Mouse (Mus musculus) hindbrain, embryonic 13.5 days (tissue): ENCODE data around the gene Asap3. TPM values are rescaled to one million over a fixed set of nuclear protein-coding genes. Genes with fewer than 3 reads are reported as not detected.

ENCODE experiments used
- ATAC-seq: fragments of 200-750 bp; cut with Nextera tagmentation; 2 replicates; pipeline ENCODE4 v1.8.0; 2017; ENCODE audit warnings: moderate TSS enrichment; ENCODE audit not compliant: low FRiP score
- H3K27ac ChIP-seq: fragments of 300-500 bp; sonication (generic); 2 replicates; pipeline ENCODE4 v1.5.1; 2015; ENCODE audit warnings: inconsistent platforms, mild to moderate bottlenecking, moderate library complexity
- H3K27me3 ChIP-seq: fragments of 300-500 bp; sonication (generic); 2 replicates; pipeline ENCODE4 v1.6.1; 2015; ENCODE audit warnings: mild to moderate bottlenecking, inconsistent platforms
- H3K36me3 ChIP-seq: fragments of 300-500 bp; sonication (generic); 2 replicates; pipeline ENCODE4 v1.6.1; 2015; ENCODE audit warnings: mild to moderate bottlenecking, inconsistent platforms
- H3K4me1 ChIP-seq: fragments of 300-500 bp; sonication (generic); replicated peaks from 2 replicates; pipeline ENCODE4 v1.6.1; 2015; ENCODE audit warnings: inconsistent platforms
- H3K4me2 ChIP-seq: fragments of 300-500 bp; sonication (generic); 2 replicates; pipeline ENCODE4 v1.6.1; 2015; ENCODE audit warnings: inconsistent platforms, mild to moderate bottlenecking, moderate library complexity
- H3K4me3 ChIP-seq: fragments of 300-500 bp; sonication (generic); 2 replicates; pipeline ENCODE4 v1.5.1; 2015; ENCODE audit warnings: mild to moderate bottlenecking, inconsistent platforms
- H3K9ac ChIP-seq: fragments of 300-500 bp; sonication (generic); 2 replicates; pipeline ENCODE4 v1.6.1; 2015; ENCODE audit warnings: mild to moderate bottlenecking, inconsistent platforms
- H3K9me3 ChIP-seq: fragments of 300-500 bp; sonication (generic); 2 replicates; pipeline ENCODE4 v1.6.1; 2016; ENCODE audit warnings: inconsistent platforms
- WGBS: fragments of 180-500 bp; shearing (Covaris S2); methylation state at CpG from one replicate; pipeline ENCODE4 v1.1.7; 2015; 5-methylcytosine and 5-hydroxymethylcytosine counted together
- polyA plus RNA-seq: library from polyadenylated mRNA; unstranded; fragments of >200 nt; fragmentation: Nextera tagmentation; extraction: Ambion mirVana; gene quantifications from 2 replicates; pipeline ENCODE4 v1.2.1, GENCODE M21; 2015

The Asap3 gene
- polyA plus RNA-seq, 1 experiment from 2014 or later, result 5.8 TPM

- H3K9me3 ChIP-seq, result no peaks in the 10 kb centered on the region
- peaks cover 4% of the 10 kb centered on the region; the same call in 1 of the 2 replicates for H3K36me3 ChIP-seq
- ATAC-seq, result no peak
- no peak overlapping the region for H3K4me3 ChIP-seq
- no peaks in the 10 kb centered on the region for H3K27me3 ChIP-seq
- H3K9ac ChIP-seq, result no peak overlapping the region
- H3K4me1 ChIP-seq, result no peaks in the 10 kb centered on the region
- H3K4me2 ChIP-seq, result no peak overlapping the region
- 88% methylated on average over 23 of the region's 23 CpGs for WGBS
- H3K27ac ChIP-seq, result no peak overlapping the region
These were observed 19.3 kb upstream of the Asap3 start for GRCm38 (mm10) chr4:136186739-136187472.

DNA sequence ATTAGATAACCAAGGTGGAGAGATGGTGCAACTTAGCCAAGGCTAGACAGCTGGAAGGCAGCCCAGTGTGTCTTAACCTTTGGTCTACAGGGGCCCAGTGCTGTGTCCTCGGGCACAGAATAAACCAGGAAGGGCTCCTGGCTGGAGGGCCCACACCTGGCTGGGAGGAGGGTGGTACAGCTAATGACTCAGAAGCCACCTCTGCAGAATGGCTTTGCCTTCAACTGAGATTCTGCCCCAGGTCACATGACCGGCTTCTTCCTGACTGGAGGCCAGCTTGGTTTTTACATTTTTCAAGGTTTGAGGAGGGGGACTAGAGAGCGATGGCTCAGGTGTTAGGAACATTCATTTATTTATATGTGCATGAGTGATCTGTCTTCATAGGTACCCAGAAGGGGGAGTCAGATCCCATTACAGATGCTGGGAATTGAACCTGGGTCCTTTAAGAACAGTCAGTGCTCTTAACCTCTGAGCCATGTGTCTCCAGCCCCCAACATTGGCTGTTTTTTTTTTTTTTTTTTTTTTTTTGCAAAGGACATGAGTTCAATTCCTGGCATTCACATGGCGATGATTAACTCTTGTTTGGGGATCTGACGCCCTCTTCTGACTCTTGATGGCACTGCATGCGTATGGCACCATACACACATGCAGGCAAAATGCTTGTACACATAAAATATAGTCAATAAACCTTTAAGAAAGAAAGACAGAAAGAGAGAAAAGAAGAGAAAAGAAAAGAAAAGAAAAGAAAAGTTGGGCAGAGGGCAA lies 17.0 kb upstream of the Asap3 start:
- WGBS, result 82% methylated on average over 6 of the region's 6 CpGs
- H3K27ac ChIP-seq, result no peak overlapping the region
- ATAC-seq, result no peak

DNA sequence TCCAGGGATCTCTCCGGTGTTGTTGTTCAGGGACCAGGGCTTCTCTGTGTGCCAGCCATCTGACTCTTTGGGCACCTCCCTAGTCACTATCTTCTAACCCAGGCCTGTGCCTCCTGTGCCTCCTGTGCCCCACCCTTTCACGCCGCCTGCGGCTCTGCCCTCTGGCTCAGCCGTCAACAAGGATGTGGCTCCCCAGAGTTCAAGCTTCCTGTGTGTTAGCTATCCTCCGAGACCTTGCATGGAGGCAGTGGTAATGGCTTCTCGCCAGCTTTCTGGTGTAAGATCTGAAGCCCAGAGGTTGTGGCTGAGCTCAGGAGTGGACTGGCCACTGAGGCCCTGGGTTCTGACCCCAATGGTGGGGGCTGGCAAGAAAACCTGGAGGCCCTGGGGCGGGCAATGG lies 16.3 kb upstream of the Asap3 start:
- ATAC-seq, result no peak
- H3K27ac ChIP-seq, result no peak overlapping the region
- no peak overlapping the region for H3K9ac ChIP-seq
- no peaks in the 10 kb centered on the region for H3K4me1 ChIP-seq
- peaks cover 4% of the 10 kb centered on the region; the same call in 1 of the 2 replicates for H3K36me3 ChIP-seq
- WGBS, result 86% methylated on average over 8 of the region's 8 CpGs
- no peak overlapping the region for H3K4me3 ChIP-seq
- no peak overlapping the region for H3K4me2 ChIP-seq
- H3K27me3 ChIP-seq, result no peaks in the 10 kb centered on the region
- no peaks in the 10 kb centered on the region for H3K9me3 ChIP-seq

More for the DNA sequence above, 17.0 kb upstream of the Asap3 start:
- Histone ChIP-seq H3K4me1 (no peaks in the 10 kb centered on the region), H3K27me3 (no peaks in the 10 kb centered on the region), H3K9ac (no peak overlapping the region), H3K4me2 (no peak overlapping the region), H3K4me3 (no peak overlapping the region), H3K9me3 (no peaks in the 10 kb centered on the region), H3K36me3 (peaks cover 4% of the 10 kb centered on the region; the same call in 1 of the 2 replicates)

GRCm38 (mm10) chr4:136193571-136193970 lies 12.6 kb upstream of the Asap3 start:
- no peaks in the 10 kb centered on the region for H3K36me3 ChIP-seq
- H3K27me3 ChIP-seq, result no peaks in the 10 kb centered on the region
- no peak overlapping the region for H3K27ac ChIP-seq
- H3K4me3 ChIP-seq, result no peak overlapping the region
- H3K4me1 ChIP-seq, result no peaks in the 10 kb centered on the region
- 86% methylated on average over 3 of the region's 3 CpGs for WGBS
- no peaks in the 10 kb centered on the region for H3K9me3 ChIP-seq
- no peak overlapping the region for H3K4me2 ChIP-seq
- no peak for ATAC-seq
- no peak overlapping the region for H3K9ac ChIP-seq

DNA sequence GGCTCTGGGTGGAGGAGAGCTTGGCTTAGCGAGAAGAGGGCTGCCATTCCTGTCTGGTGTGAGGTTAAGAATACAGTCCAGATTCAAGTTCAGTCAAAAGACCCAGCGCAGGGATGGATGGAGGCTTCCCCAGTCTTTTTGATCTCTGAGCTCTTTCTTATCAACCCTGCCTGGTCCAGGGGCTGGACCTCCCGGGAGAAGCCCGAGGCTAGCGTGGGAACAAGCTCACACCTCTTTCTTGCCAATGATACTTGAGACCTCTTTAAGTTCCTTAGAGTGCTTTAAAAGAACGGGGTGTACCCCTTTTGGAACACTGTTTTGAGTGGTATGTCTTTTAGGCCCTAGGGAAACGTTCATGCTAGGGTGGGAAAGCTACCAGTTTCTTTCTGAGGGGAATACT lies 11.1 kb upstream of the Asap3 start:
- Histone ChIP-seq H3K4me3 (no peak overlapping the region), H3K4me1 (no peaks in the 10 kb centered on the region), H3K27me3 (no peaks in the 10 kb centered on the region), H3K27ac (no peak overlapping the region), H3K36me3 (no peaks in the 10 kb centered on the region), H3K9me3 (no peaks in the 10 kb centered on the region), H3K4me2 (no peak overlapping the region), H3K9ac (no peak overlapping the region)
- ATAC-seq, result no peak
- WGBS, result 70% methylated on average over 7 of the region's 7 CpGs

GRCm38 (mm10) chr4:136195629-136196028 lies 10.5 kb upstream of the Asap3 start:
- Histone ChIP-seq H3K27me3 (no peaks in the 10 kb centered on the region), H3K4me3 (no peak overlapping the region), H3K4me2 (no peak overlapping the region), H3K4me1 (no peaks in the 10 kb centered on the region), H3K27ac (no peak overlapping the region), H3K36me3 (no peaks in the 10 kb centered on the region), H3K9ac (no peak overlapping the region), H3K9me3 (no peaks in the 10 kb centered on the region)
- WGBS, result 77% methylated on average over 9 of the region's 9 CpGs
- ATAC-seq, result no peak

- H3K36me3 ChIP-seq, result no peaks in the 10 kb centered on the region
- WGBS, result 76% methylated on average over 10 of the region's 10 CpGs
- H3K9ac ChIP-seq, result no peak overlapping the region
- no peak overlapping the region for H3K27ac ChIP-seq
- H3K27me3 ChIP-seq, result no peaks in the 10 kb centered on the region
- H3K4me1 ChIP-seq, result no peaks in the 10 kb centered on the region
- ATAC-seq, result no peak
- no peak overlapping the region for H3K4me2 ChIP-seq
- H3K4me3 ChIP-seq, result no peak overlapping the region
- H3K9me3 ChIP-seq, result no peaks in the 10 kb centered on the region
These were observed 10.0 kb upstream of the Asap3 start for GRCm38 (mm10) chr4:136196201-136196600.

GRCm38 (mm10) chr4:136198846-136199245 lies 7.3 kb upstream of the Asap3 start:
- no peak overlapping the region for H3K27ac ChIP-seq
- H3K9ac ChIP-seq, result no peak overlapping the region
- ATAC-seq, result no peak
- H3K4me3 ChIP-seq, result no peak overlapping the region
- no peaks in the 10 kb centered on the region for H3K4me1 ChIP-seq
- WGBS, result 79% methylated on average over 7 of the region's 7 CpGs
- no peak overlapping the region for H3K4me2 ChIP-seq
- no peaks in the 10 kb centered on the region for H3K9me3 ChIP-seq
- H3K36me3 ChIP-seq, result no peaks in the 10 kb centered on the region
- H3K27me3 ChIP-seq, result 0 out of 2 replicates have a peak, but pooled peaks cover 5% of the 10 kb centered on the region

GRCm38 (mm10) chr4:136199562-136200292 lies 6.4 kb upstream of the Asap3 start:
- WGBS, result 36% methylated on average over 9 of the region's 9 CpGs
- no peak overlapping the region for H3K27ac ChIP-seq
- H3K9ac ChIP-seq, result no peak overlapping the region
- H3K36me3 ChIP-seq, result no peaks in the 10 kb centered on the region
- H3K4me1 ChIP-seq, result no peaks in the 10 kb centered on the region
- H3K9me3 ChIP-seq, result no peaks in the 10 kb centered on the region
- 0 out of 2 replicates have a peak, but pooled peaks cover 5% of the 10 kb centered on the region for H3K27me3 ChIP-seq
- no peak overlapping the region for H3K4me3 ChIP-seq
- no peak overlapping the region for H3K4me2 ChIP-seq
- no peak for ATAC-seq

- H3K9ac ChIP-seq, result no peak overlapping the region
- no peak for ATAC-seq
- no peak overlapping the region for H3K27ac ChIP-seq
- 0 out of 2 replicates have a peak, but pooled peaks cover 8% of the 10 kb centered on the region for H3K27me3 ChIP-seq
- H3K4me2 ChIP-seq, result no peak overlapping the region
- no peaks in the 10 kb centered on the region for H3K36me3 ChIP-seq
- 7% methylated on average over 9 of the region's 9 CpGs for WGBS
- peaks cover 11% of the 10 kb centered on the region for H3K4me1 ChIP-seq
- H3K4me3 ChIP-seq, result no peak overlapping the region
- no peaks in the 10 kb centered on the region for H3K9me3 ChIP-seq
These were observed 3.7 kb upstream of the Asap3 start for GRCm38 (mm10) chr4:136202509-136202908.

- peaks cover 17% of the 10 kb centered on the region; the same call in 1 of the 2 replicates for H3K27me3 ChIP-seq
- no peak overlapping the region for H3K4me3 ChIP-seq
- no peak overlapping the region for H3K9ac ChIP-seq
- no peak overlapping the region for H3K4me2 ChIP-seq
- H3K4me1 ChIP-seq, result peaks cover 18% of the 10 kb centered on the region
- no peaks in the 10 kb centered on the region for H3K36me3 ChIP-seq
- H3K27ac ChIP-seq, result no peak overlapping the region
- no peak for ATAC-seq
- WGBS, result 96% methylated on average over 2 of the region's 2 CpGs
- H3K9me3 ChIP-seq, result no peaks in the 10 kb centered on the region
These were observed 1.4 kb upstream of the Asap3 start for GRCm38 (mm10) chr4:136204775-136205174.

DNA sequence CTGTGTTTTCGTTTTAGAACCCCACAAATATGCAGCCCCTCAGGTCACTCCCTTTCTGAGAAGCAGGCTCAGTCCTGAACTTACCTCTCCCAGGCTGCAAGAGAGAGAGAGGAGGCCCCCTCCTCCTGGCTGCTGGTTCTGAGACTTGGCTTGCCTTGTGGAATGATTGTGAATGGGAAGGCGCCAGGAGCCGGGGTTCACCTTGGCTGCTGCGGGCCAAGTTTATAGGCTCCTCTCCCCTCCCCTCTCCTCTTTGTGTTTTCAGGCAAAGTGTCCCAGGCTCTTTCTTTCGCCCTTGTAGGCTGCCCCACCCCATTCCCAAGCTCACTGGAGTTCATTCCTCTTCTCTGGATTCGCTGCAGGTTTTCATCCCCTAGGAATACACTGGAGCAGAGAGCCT lies 778 bp downstream of the Asap3 start:
- 2% methylated on average over 6 of the region's 6 CpGs for WGBS
- no peaks in the 10 kb centered on the region for H3K36me3 ChIP-seq
- H3K27me3 ChIP-seq, result peaks cover 17% of the 10 kb centered on the region; the same call in 1 of the 2 replicates
- ATAC-seq, result no peak
- H3K4me1 ChIP-seq, result peaks cover 18% of the 10 kb centered on the region
- H3K4me3 ChIP-seq, result peak overlapping the region; percentile 63
- peak overlapping the region; percentile 55; the same call in 1 of the 2 replicates for H3K27ac ChIP-seq
- peak overlapping the region; percentile 97 for H3K4me2 ChIP-seq
- peak overlapping the region; percentile 82 for H3K9ac ChIP-seq
- H3K9me3 ChIP-seq, result no peaks in the 10 kb centered on the region
